18 mouse cellular contexts compared by ENCODE assay signal in genomic region chr11:66684181-66684580, GRCm38 (mm10).
"Had no signal": no experiment of that assay in that cellular context is flagged by ENCODE, and none has a peak within 500 bp of the region (broad histone marks: within the 10 kb centered on the region; RNA-seq: fewer than 3 reads in every experiment).

No protein-coding gene starts in this region.

- H3K9me3 ChIP-seq: liver, embryonic 12.5 days; lung, embryonic 15.5 days; midbrain, embryonic 13.5 days had no signal

- H3K4me2 ChIP-seq: liver, embryonic 12.5 days; lung, embryonic 15.5 days; midbrain, embryonic 11.5 days; midbrain, embryonic 13.5 days had no signal

- H3K4me1 ChIP-seq: liver, embryonic 12.5 days; lung, embryonic 15.5 days; megakaryocyte, embryonic 14.5 days; midbrain, embryonic 13.5 days had no signal

- H3K9ac ChIP-seq: liver, embryonic 12.5 days; liver, embryonic 14.5 days; lung, embryonic 15.5 days; midbrain, embryonic 13.5 days had no signal

- H3K4me3 ChIP-seq: liver, embryonic 12.5 days; lung, embryonic 15.5 days; megakaryocyte, embryonic 14.5 days; midbrain, embryonic 13.5 days had no signal

- H3K36me3 ChIP-seq: liver, embryonic 12.5 days; lung, embryonic 15.5 days; midbrain, embryonic 13.5 days had no signal

- ATAC-seq: liver, embryonic 12.5 days; lung, postnatal 0 days; midbrain, embryonic 13.5 days; midbrain, embryonic 16.5 days had no signal

- H3K27me3 ChIP-seq: liver, embryonic 12.5 days; lung, embryonic 15.5 days; megakaryocyte, embryonic 14.5 days; midbrain, embryonic 13.5 days had no signal

- H3K27ac ChIP-seq: liver, embryonic 12.5 days; liver, embryonic 14.5 days; lung, embryonic 15.5 days; macrophage; midbrain, embryonic 13.5 days had no signal

- DNase-seq: lung, adult 2 months; lung, postnatal 14 days; lung, postnatal 36 days; right cerebral cortex, postnatal 25 days; right cerebral cortex, postnatal 4 days; spleen, adult 18-20 months; thymus, adult 18-20 months; thymus, postnatal 14 days; thymus, postnatal 36 days had no signal
